Mouse (Mus musculus) heart, embryonic 14.5 days (tissue): Measurements from ENCODE around the gene Olfr370. TPM values are rescaled to one million over a fixed set of nuclear protein-coding genes. Genes with fewer than 3 reads are reported as not detected.

ENCODE experiments used
- ATAC-seq: fragments of 200-750 bp; cut with Nextera tagmentation; 2 replicates; pipeline ENCODE4 v1.8.0; 2017; ENCODE audit warnings: low read depth, moderate TSS enrichment; ENCODE audit not compliant: insufficient number of reproducible peaks, insufficient read depth, low FRiP score
- H3K27ac ChIP-seq, 2 experiments: fragments of 200-500 bp in 1 of 2; fragments of 300-500 bp in 1 of 2; sonication (generic) in 1 of 2; replicated peaks in 1 of 2; 2 replicates each; pipeline ENCODE4 v1.5.1; 2012 to 2014; ENCODE audit warnings: low read depth in 2 of 2, low read length in 2 of 2, control low read depth in 1 of 2, mild to moderate bottlenecking in 1 of 2, mixed read lengths in 1 of 2; ENCODE audit not compliant: control insufficient read depth in 1 of 2, insufficient read depth in 1 of 2
- H3K27me3 ChIP-seq: fragments of 300-500 bp; sonication (generic); 2 replicates; pipeline ENCODE4 v1.6.1; 2014; ENCODE audit warnings: mild to moderate bottlenecking, low read length, control low read depth; ENCODE audit not compliant: control insufficient read depth, insufficient read depth
- H3K36me3 ChIP-seq: fragments of 300-500 bp; sonication (generic); 2 replicates; pipeline ENCODE4 v1.6.1; 2014; ENCODE audit warnings: mild to moderate bottlenecking, control low read depth, low read length, mixed read lengths; ENCODE audit not compliant: control insufficient read depth, insufficient read depth
- H3K4me1 ChIP-seq, 2 experiments: fragments of 200-500 bp in 1 of 2; fragments of 300-500 bp in 1 of 2; sonication (generic) in 1 of 2; 2 replicates each; pipeline ENCODE4 v1.6.1; 2012 to 2014; ENCODE audit warnings: low read length in 2 of 2, control low read depth in 1 of 2, mixed read lengths in 1 of 2; ENCODE audit not compliant: control insufficient read depth in 2 of 2, insufficient read depth in 2 of 2
- H3K4me2 ChIP-seq: fragments of 300-500 bp; sonication (generic); 2 replicates; pipeline ENCODE4 v1.6.1; 2014; ENCODE audit warnings: mild to moderate bottlenecking, low read length
- H3K4me3 ChIP-seq, 2 experiments: fragments of 200-500 bp in 1 of 2; fragments of 300-500 bp in 1 of 2; sonication (generic) in 1 of 2; 2 replicates each; pipeline ENCODE4 v1.5.1; 2012 to 2014; ENCODE audit warnings: low read length in 2 of 2, mild to moderate bottlenecking in 2 of 2, control low read depth in 1 of 2, low read depth in 1 of 2, moderate library complexity in 1 of 2; ENCODE audit not compliant: control insufficient read depth in 1 of 2, insufficient read depth in 1 of 2
- H3K9ac ChIP-seq: fragments of 300-500 bp; sonication (generic); 2 replicates; pipeline ENCODE4 v1.6.1; 2014; ENCODE audit warnings: mild to moderate bottlenecking, low read length
- H3K9me3 ChIP-seq: fragments of 300-500 bp; sonication (generic); 2 replicates; pipeline ENCODE4 v1.6.1; 2016; ENCODE audit warnings: low read length, control low read depth; ENCODE audit not compliant: control insufficient read depth
- WGBS: fragments of 180-500 bp; shearing (Covaris S2); extraction: QIAGEN DNeasy Blood & Tissue Kit; methylation state at CpG from one replicate; pipeline ENCODE4 v1.1.7; 2014; 5-methylcytosine and 5-hydroxymethylcytosine counted together
- polyA plus RNA-seq: library from polyadenylated mRNA; unstranded; fragments of >200 nt; fragmentation: Nextera tagmentation; extraction: Ambion mirVana; gene quantifications from 2 replicates; pipeline ENCODE4 v1.2.1, GENCODE M21; 2014

Gene Olfr370
- polyA plus RNA-seq, 1 experiment from 2014 or later = not detected

DNA sequence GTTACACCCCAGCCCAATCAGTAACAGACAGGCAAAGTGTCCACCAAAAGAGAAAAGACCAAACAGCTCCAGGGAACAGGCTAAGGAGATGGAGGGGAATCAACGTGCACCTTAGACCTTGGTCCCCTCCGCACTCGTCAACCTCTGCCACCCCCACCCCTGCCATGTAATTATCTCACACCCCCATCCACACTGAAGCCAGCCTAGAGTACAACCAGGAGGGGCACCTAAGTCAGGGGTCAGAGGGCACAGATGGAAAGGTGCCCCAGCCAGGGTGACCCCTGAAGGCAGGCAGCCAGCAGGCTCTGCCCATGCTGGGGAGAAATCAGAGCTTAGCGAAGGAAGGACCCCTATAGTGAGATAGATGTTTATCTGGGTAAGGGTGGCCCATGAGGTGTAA is 41.3 kb downstream of the Olfr370 start:
- H3K9me3 ChIP-seq = no peaks in the 10 kb centered on the region
- WGBS = 41% methylated on average over 4 of the region's 4 CpGs
- peak overlapping the region; percentile 52 for H3K4me2 ChIP-seq
- 0 out of 2 replicates have a peak, but pooled peaks have one; percentile 0 for ATAC-seq
- peaks cover 58 to 79% of the 10 kb centered on the region in 2 experiments for H3K4me1 ChIP-seq
- peak overlapping the region in 1 of 2 experiments; percentile 21; a peak in 1 of 4 replicates for H3K4me3 ChIP-seq
- peaks cover 28% of the 10 kb centered on the region for H3K36me3 ChIP-seq
- H3K9ac ChIP-seq = peak overlapping the region; percentile 69
- H3K27ac ChIP-seq = peak overlapping the region; percentile 98
- H3K27me3 ChIP-seq = no peaks in the 10 kb centered on the region

DNA sequence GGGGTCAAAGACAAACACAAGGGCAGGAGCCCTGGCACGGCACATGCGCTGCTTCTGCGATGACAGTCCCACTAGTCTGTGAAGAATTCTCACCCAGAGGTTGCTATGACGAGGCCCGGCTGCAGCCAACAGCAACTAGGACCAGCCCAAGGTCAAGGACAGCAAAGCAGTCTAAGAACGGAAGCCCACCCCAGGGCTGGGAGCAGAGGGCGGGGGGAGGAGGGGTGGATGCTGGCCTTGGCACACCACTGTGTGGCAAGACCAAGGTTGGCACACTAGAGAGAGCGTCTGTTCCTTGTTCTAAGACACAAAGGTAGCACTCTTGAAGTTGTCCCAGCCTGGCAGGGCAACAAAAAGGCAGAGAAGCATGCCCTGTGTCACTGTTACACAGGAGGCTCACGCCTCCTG is 41.8 kb downstream of the Olfr370 start:
- Histone ChIP-seq H3K27me3 (no peaks in the 10 kb centered on the region), H3K4me1 (peaks cover 58 to 79% of the 10 kb centered on the region in 2 experiments), H3K4me3 (no peak overlapping the region), H3K9me3 (no peaks in the 10 kb centered on the region), H3K9ac (peak overlapping the region; percentile 69), H3K27ac (peak overlapping the region; percentile 98), H3K4me2 (peak overlapping the region; percentile 52), H3K36me3 (peaks cover 23% of the 10 kb centered on the region)
- ATAC-seq = peak; percentile 29
- WGBS = 37% methylated on average over 9 of the region's 9 CpGs

DNA sequence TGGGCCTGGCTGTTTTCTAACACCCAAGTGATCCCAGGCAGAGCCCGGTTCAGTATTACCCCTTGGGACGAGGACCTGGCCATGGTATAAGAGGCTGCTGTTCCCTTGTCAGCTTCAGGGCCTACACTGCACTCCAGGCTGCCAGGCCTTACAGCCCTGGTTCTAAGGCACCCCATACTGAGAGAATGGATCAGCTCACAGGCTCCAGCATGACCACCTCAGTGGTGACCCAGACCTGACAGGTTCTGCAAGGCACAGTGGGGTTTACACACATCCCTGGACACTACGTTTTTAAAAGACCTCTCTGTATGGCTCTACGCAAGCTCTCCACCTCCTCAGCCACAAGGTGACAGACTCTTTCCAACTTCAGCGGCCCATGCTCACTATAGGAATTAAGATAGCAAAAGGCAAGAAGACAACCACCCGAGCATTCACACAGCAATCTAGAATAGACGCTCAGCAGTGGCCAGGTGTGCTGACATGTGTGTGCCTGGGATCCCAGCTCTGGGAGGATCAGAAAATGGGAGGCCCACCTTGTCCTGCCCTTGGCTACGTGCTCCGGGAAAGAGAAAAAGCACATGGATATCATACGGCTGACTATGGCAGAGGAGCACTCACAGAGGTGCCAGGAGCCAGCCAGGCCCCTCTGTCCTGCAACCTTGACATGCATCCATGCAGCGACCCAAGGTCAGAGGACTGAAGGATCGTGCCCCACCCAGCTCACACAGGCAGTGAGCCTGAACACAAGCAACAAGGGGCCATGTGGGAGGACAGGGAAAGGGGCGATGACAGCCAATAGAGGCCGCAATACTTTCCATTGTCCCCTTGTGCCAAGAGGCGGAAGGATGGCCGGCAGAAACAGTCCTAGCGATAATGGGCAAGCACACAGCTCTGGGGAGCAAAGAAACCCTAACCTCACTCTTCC is 42.8 kb downstream of the Olfr370 start:
- Histone ChIP-seq H3K27me3 (no peaks in the 10 kb centered on the region), H3K4me1 (peaks cover 58 to 76% of the 10 kb centered on the region in 2 experiments), H3K4me3 (no peak overlapping the region), H3K9ac (peak overlapping the region; percentile 68), H3K36me3 (peaks cover 15% of the 10 kb centered on the region), H3K27ac (peak overlapping the region; percentile 98), H3K9me3 (no peaks in the 10 kb centered on the region), H3K4me2 (peak overlapping the region; percentile 35)
- peak; percentile 32; the same call in 1 of the 2 replicates for ATAC-seq
- WGBS = 32% methylated on average over 17 of the region's 17 CpGs

DNA sequence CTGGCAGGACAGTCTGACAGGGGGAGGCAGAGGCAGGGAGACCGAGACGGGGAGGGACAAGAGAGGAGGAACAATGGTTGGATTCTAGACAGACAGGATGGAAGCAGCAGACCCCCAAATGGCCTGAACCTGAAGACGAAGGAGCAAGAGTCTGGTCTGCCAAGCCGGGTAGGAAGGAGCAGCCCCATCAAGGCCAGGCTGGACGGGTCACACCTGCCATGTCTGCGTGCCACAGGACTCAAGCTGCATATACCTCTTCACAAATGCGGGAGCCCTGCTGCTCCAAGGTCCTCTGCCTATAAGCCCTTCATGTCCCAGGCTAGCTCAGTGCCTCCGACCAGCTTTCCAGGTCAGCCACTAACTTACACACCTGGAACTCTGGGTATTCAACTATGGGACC is 44.1 kb downstream of the Olfr370 start:
- no peak for ATAC-seq
- H3K4me3 ChIP-seq = no peak overlapping the region
- 89% methylated on average over 8 of the region's 8 CpGs for WGBS
- peaks cover 19% of the 10 kb centered on the region for H3K36me3 ChIP-seq
- no peak overlapping the region for H3K4me2 ChIP-seq
- peak overlapping the region; percentile 68; the same call in 1 of the 2 replicates for H3K9ac ChIP-seq
- H3K27me3 ChIP-seq = no peaks in the 10 kb centered on the region
- no peaks in the 10 kb centered on the region for H3K9me3 ChIP-seq
- peaks cover 50 to 64% of the 10 kb centered on the region in 2 experiments for H3K4me1 ChIP-seq
- H3K27ac ChIP-seq = peak overlapping the region; percentile 98

DNA sequence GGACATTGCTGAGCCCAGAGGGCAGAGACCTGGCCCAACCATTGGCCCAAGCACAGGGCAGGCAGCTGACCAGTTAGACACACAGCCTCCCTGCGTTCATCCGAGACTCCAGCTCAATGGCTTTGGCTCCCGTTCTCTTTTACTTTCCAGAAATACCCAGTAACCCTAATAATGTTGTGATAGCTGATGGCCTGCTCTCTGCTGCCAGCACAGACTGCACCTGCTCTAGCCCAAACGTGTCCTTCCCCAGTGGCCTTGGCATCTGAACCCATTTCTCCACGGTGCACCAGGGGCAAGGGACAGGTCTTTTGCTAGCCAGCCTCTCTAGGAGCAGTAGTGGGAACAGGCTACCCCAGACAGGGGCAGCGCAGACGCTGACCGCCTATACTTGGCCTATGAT is 45.2 kb downstream of the Olfr370 start:
- Histone ChIP-seq H3K4me1 (peaks cover 42 to 60% of the 10 kb centered on the region in 2 experiments), H3K27me3 (no peaks in the 10 kb centered on the region), H3K4me2 (no peak overlapping the region), H3K27ac (no peak overlapping the region), H3K9me3 (no peaks in the 10 kb centered on the region), H3K4me3 (no peak overlapping the region), H3K9ac (no peak overlapping the region), H3K36me3 (peaks cover 29% of the 10 kb centered on the region)
- WGBS = 85% methylated on average over 8 of the region's 8 CpGs
- ATAC-seq = no peak

DNA sequence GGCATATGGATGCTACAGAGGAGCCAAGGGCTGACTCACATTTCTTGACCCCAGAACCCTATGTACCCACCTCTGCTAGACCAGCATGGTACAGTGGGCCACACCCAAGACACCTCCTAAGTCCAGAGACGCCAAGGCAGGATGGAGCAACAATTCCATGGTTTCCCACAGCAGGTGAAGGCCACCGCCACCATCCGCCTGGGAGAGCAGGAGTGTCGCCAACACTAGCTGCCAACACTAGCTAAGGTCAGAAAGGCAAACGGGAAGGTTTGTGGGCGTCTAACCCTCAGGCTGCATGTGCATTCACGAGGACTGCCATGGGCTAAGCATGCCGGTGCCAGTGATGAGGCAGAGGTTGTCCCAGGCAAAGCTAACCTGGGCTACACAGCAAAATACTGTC is 46.6 kb downstream of the Olfr370 start:
- no peaks in the 10 kb centered on the region for H3K9me3 ChIP-seq
- no peak overlapping the region for H3K4me2 ChIP-seq
- H3K4me1 ChIP-seq = peaks cover 33 to 47% of the 10 kb centered on the region in 2 experiments
- no peak for ATAC-seq
- H3K9ac ChIP-seq = no peak overlapping the region
- no peak overlapping the region for H3K27ac ChIP-seq
- 85% methylated on average over 8 of the region's 8 CpGs for WGBS
- no peak overlapping the region for H3K4me3 ChIP-seq
- H3K36me3 ChIP-seq = peaks cover 39% of the 10 kb centered on the region
- H3K27me3 ChIP-seq = no peaks in the 10 kb centered on the region

DNA sequence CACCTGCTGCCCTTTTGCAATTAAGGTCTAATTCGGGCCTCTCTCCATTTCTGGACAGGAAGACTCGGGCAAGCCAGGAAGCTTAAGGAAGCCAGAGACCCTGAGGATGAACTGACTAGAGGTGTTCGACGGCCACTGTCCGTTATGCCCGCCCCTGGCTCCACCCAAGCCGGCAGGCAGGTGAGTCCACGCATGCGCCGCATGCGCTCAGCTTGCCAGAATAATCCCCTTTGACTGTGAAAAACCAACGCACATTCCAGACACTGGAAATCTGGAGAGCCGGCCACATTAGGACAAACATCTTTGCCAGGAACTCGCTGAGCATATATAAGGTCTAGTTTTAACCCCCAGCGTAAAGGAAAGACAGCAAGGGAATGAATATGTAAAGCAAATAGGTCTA is 47.7 kb downstream of the Olfr370 start:
- H3K4me1 ChIP-seq = peaks cover 27 to 47% of the 10 kb centered on the region in 2 experiments

More for the DNA sequence above, 47.7 kb downstream of the Olfr370 start:
- Histone ChIP-seq H3K27ac (no peak overlapping the region), H3K4me2 (no peak overlapping the region), H3K9ac (no peak overlapping the region), H3K4me3 (no peak overlapping the region), H3K27me3 (no peaks in the 10 kb centered on the region), H3K9me3 (no peaks in the 10 kb centered on the region), H3K36me3 (peaks cover 47% of the 10 kb centered on the region)
- no peak for ATAC-seq
- 86% methylated on average over 15 of the region's 15 CpGs for WGBS
